Mouse (Mus musculus) adrenal gland, postnatal 25 days (tissue): ENCODE measurements around the gene Abr. TPM values are rescaled to one million over a fixed set of nuclear protein-coding genes. Genes with fewer than 3 reads are reported as not detected.

Experiments
- DNase-seq: peaks from one replicate; pipeline ENCODE4 v3.0.0; 2021; ENCODE audit warnings: mixed read lengths
- total RNA-seq: library from RNA; stranded (reverse); gene quantifications from 2 replicates; pipeline ENCODE4 v1.2.3, GENCODE M21; 2021

The Abr gene
- total RNA-seq, 1 experiment from 2014 or later, result 55.3 TPM

DNA sequence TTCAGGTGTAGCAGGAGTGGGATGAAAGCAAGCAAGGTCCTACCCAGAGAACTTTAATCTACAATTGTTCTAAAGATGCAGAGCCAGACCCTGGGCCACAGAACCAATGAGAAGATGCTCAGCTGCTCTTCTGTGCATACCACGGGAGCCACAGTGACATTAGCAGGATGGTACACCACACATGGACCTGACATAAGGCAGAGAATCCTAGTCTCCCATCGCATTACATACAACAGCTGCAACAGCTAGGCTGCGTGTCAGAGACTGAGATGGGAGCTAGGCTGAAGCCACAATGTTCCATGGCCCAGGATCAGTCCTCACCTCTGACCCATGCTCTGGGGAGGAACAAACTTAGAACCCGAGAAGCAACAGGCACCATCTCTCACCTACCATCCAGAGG is 104.0 kb downstream of the Abr start:
- no peak for DNase-seq

DNA sequence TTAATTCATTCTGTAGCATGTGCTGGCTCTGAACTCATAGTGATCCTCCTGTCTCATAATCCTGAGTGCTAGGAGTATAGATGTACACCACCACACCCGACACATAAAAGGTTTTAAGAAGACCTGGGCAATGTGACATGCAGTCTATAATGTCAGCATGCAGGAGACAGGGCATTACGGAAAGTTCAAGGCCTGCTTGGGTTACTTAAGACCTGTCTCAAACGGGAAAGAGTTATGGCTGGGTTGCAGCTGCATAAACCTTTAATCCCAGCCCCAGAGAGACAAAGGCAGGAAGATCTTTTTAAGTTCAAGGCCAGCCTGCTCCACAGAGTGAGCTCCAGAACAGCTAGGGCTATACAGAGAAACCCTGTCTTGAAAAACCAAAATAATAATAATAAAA is 105.2 kb downstream of the Abr start:
- no peak for DNase-seq

DNA sequence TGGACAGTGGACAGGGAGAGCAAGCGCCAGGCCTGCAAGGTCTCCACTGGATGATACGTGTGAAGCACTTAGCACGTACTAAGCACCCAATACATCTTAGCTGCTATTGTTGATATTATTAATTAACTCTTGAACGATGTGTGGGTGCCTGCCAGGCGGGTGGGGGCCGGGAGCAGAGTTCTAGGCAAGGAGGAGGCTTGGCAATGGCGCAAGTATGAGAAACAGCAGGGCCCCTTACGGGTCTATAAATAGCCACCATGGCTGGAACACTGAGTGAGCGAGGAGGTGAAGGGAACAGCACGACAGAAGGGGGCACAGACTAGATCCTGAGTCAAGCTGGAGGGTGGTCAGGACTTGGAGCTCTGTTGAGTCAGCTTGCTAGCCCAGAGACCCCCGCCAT is 107.0 kb downstream of the Abr start:
- no peak for DNase-seq

DNA sequence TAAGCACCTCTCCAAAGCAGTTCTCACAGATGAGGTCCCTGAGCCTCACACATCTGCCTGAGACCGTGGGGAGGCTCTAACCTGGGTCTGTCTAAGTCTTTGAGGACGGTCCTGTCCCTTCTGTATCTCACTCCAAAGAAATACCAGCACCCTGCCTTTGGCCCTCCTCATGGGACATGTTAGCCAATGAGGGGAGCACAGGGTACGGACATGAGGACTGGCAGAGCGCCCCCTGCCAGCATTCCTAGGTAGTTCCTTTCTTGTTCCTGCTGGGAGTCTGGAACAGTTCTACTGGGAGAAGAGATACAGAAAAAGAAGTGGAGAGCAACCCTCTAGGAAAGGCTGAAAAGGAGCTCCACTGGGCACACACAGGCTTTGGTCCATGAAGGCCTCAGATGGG is 111.1 kb downstream of the Abr start:
- DNase-seq, result peak; percentile 20

DNA sequence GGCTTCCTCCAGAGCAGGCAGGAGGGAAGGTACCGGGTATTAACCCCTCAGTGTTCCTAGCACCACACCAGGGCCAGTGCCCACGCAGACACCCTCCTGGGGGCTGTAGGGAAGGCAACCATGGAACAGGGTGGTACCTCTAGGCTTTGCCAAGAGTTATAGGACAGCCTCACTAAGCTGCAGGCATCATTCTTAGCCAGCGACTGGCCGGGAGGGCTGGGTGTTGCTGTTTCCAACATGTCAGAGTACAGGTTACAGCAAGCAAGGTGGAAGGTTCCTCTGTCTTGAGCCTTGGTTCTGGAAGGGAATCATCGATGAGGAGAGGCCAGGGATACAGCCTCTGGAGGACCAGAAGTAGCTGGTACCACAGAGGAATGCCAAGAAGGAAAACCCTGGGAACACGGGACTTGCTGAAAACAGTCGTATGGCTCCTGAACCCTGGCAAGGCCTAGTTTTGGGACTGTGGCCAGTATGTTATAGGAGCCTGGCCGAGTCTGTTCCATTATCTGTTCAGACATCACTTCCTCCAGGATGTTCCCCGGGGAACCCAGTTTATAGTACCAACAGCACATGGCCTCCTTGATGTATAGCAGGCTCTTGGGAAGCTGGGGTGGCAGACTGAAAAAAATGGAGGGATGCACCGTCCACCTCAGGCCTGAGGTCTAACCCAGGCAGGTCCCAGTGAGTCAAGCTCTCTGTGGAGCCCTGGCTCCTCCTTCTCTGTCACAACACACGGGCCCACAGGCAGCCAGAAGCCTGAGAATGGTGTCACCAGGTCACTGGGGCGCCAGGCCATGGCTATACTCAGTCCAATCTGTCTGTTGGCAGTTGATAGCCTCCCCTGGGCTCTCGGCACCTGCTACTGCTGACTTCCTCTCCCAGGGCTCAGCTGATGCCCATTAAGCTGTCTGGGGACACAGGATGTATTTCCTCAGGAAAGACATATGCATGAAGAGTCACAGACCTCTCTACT is 112.1 kb downstream of the Abr start:
- DNase-seq, result peak; percentile 58

DNA sequence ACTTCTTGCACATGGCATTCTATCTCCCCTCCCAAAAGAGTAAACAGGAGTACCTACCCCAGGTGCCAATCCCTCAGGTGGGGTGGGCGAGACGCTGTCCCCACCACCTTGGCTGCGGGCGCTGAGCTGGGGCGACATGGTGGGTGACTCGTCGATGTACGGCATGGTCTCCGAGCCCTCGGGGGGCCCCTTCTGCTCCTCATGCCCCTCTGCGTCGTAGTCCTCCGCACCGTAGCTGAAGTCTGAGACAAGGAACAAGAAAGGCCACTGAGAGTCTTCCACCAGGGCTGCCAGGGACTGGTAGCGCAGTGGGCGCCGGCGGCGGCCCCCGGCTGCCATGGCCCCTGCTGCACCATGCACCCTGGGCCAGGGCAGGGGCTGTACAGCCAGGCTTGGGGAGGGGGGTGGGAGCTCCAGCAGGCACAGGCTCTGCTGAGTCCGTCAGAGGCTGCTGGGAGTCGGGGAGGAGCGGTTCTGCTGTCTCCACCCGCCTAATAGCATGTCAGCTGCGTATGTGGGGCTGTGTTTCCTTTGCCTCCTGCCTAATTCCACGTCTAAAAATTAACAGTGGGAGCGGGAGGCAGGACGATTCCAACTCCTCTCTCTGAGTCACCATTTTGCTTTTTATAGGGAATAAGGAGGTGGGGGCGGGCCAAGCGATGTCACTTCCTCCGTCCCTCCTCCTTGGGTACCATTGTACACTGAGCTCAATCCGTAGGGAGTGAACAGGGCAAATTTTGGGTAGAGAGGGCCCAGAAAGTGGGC is 113.1 kb downstream of the Abr start:
- no peak for DNase-seq

DNA sequence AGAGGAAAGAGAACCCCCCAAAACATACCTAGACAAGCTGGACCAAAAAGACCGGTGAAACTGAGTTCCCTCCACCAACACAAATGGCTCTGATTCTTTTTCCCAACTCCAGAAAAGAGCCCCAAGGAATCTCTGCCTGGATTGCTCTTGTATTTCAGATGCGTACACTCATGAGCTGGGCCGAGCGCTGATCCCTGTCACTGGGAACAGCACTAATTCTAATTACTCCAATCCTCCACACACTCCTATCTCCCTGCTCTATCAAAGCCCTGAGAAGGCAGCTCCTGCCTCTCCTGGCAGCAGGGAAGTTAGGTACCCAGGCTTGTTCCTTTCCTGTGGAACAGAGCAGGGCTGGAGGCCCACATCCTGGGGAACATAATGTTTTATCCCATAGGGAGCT is 114.0 kb downstream of the Abr start:
- no peak for DNase-seq

DNA sequence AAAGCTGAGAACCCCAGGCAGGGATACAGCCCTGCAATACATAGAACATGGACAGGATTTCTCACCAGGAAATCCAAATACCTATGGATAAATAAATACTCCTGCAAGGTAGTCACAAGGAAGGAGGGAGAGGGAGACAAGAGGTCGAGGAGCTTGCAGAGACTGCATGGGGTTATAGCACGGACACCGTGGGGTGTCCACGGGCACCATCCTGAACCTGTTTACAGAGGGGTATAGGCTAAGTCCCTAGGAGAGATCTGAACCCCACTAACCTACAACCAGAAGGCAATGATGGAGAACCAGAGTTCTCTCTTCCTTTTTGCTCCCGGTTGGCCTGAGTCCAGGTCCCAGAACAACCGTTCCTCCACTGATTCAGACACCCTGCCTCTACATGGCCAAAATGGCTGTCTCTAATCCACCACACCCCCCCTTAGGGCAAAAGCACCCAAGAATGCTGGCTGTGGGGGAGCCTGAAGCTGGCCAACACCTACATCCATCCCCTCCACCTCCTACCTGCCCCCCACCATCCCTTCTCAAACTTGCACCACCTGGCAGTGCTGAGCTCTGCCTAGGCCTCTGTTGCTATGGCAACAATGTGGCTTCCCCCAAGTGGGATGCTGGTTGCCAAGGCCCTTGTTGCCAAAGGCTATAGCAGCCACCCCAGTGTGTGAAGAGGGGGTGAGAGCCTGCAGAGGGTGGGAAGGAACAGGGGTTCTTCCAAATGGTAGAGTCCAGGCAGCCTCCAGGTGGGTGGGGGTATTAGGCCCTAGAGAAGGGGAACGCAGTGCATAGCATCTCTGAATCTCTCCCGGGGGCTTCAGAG is 114.6 kb downstream of the Abr start:
- no peak for DNase-seq

DNA sequence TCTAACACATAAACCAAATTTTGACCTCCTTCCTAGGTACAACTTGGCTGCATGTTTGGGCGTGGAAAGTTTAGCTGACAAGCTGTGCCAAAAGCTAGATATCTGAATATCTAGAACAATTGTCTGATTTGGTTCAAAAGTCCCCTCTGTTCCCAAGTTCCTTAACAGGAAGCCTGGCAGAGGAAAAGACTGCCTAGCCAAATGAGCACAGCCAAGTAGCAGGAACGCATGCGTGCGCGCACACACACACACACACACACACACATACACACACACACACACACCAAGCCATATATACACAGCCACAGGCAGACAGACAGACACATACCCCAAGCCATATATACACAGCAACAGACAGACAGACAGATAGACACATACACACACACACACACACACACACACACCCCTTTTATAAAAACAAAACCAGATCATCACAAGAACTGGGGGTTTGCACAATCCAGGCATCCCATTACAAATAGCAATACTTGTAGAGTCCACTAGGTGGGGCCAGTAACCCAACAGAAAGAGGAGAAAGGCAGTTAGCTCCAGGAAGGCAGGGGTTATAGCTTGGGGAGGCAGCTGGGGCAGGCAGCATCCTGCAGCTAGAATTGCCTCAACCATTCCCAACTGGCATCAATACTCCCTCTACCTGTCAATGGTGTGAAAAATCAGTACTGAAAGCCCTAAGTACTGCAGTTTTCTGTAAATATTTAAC is 115.4 kb downstream of the Abr start:
- peak; percentile 10 for DNase-seq

DNA sequence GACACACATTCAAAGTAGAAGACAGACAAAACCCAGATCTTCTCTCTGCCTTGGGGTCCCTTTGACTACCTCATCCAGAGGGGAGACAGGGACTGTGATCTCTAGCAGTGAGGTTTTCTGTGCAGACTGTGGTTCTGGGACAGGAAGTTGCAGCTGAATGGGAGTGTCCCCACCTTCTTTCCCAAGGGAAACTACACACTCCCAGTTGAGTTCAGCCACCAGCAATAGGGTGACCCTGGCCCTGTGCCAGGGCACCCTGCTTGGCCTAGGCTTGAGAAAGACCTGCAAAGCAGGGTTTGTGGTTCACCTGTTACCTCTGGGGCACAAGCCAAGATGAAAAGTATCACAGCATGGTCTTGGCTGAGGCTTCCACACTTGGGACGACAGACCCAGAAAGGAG is 117.0 kb downstream of the Abr start:
- DNase-seq, result no peak

DNA sequence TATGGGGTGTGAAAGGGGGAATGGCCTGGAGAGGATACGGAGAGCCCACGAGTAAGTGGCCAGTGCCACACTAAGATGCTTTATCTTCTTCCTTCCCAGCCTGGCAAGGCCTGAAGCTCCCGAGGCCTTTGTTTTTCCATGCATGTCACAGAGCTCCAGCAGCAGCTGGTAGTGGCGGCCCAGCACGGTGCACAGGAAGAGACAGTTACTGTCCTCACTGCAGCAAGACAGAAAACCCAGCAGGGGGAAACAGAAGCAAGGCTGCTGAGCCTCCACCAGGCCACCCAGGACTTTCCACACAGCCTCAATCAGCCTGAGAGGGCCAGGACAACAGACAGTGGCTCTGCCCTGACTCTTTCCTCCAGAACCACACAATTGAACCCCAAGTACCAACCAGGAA is 118.1 kb downstream of the Abr start:
- DNase-seq, result no peak

DNA sequence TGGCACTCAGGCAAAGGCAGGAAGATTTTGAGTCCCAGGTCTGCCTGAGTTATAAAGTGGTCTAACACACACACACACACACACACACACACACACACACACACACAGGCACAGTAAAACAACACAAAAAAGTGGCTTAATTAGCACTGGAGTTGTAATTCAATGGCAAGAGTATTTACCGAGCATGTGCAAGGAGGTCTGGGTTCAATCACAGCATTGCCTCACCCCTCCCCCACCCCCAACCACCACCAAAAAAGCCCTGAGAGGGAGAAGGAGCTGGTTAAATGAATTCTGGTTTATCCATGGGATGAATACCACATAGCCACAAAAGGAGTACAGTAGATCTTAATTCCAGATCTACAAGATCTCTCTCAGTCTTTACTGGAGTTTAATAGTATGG is 122.1 kb downstream of the Abr start:
- DNase-seq, result no peak

DNA sequence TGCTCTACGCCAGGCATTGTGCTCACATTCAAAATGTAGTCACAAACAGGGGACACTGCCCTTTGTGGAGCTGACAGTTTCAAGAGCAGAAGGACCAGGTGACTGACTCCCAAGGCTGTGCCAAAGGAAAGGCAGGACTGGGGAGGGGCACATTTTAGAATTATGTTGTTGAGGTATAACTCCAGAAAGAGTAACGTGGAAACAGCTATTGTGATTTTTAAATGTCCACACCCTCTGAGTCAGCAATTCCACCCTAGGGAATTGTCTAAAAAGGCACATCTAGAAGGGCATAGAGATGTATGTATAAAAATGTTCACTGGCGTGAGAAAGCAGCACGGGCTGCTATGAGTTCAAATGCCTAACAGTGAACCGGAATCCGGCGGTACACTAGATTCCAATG is 122.5 kb downstream of the Abr start:
- no peak for DNase-seq

DNA sequence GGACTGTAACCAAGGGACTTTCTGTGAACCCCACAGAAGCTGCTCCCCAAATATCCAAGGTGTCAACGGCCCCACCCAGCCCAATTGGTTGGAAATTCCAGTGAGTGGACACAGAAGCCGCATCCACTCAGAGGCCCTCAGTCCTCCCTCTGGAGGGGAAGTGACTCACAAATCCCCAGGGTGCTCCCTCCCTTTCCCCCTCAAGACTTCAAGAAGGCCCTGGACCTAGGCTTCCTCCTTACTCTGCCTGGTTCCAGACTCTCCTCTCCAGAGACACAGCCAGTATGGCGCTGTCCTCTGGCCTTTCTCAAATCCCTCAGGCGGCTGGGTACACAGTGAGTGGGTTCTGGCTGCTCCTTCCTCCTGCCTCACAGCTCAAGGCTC is 124.4 kb downstream of the Abr start:
- no peak for DNase-seq

DNA sequence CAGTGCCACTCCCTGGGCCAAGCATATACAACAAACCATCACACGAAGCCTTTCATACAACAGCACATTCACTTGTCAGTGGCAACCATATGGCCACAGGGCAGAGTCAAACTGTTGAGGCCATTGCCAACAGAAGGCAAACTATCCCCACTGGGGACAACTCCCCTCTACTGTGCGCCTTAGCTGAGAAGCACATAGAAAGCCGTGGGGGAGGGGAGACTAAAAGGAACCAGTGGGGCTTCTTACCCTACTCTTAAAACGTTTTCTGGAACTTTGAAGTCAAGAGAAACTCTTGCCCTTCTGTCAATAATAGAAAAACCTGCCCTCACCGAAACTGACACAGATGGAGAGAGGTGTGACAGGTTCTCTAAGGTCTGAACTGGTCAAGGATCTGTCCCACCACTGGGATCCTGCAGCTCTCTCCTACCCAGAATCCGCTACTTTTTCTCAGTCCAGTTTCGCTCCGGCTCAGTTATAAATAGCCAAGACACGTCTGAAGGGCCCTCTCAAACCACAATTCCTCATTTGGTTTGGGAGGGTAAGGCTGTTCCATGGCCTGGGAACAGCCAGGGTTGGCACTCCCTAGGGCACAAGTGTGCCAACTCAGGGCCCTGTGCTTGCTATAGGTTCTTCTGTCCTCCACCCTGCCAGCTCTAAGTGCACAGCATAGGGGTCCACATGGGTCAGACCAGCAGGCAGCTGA is 124.9 kb downstream of the Abr start:
- DNase-seq, result no peak

DNA sequence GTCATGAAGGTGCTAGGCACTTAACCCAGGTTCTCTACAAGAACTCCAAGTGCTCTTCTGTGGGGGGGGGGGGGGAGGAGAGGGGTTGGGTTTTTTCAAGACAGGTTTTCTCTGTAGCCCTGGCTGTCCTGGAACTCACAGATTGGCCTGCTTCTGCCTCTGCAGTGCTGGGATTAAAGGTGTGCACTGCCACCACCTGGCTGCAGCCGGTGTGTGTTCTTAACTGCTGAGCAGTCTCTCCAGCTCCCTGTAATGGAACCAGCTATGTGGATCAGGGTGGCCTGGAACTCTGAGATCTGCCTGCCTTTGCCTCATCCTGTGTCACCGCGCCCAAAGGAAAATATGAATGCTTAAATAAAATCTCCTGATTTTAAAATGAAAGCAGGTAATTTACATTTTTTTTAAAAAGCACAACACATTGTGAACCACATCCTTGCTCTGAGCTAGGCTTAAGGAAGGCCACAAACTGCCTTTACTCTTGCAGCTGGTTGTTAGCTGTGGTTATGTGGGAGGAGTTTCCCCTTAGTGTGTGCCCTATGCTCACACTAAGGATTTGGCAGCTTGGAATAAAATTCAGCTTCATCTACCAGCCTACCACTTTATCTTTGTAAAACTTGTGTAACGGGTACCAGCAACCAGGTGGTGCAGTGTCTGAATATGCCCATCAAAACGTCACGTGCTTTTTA is 125.9 kb downstream of the Abr start:
- no peak for DNase-seq

DNA sequence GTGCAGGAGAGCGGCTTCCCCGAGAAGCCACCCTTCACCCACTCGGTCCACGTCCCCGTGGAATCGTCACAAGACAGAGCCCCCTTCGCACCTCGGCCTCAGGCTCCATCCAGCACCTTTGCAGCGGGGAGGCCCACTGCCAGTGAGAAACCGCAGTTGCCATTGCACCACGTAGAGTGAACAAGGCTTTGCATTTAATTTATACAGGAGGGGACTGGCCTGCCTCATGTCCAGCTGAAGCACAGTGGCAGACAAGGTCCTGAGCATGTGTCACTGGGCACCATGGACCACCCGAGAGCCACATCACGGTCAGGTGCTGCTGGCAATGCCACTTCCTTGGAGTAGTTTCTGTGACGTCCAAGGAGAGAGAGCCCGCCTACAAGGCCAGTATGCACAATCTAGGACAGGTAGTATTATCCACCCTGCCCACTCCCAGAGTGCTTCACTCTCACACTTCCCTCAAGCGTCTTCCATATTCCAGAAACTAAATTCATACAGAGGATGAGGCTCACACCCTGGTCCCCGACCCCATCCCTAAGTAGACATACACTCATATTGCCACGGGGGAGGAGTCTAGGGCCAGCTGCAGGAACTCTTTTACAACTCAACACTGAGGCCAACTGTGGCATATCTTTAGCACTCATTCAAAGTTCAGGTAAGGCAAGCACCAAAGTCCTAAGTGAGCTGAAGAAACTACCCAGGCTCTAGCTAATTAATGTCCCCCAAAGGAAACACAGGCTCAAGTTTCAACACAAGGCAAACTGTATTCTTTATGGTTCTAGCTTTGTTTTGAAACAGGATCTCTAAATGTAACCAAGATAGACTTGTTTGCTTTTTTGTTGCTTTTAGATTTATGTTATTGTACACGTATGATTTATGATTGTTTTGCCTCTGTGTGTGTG is 126.7 kb downstream of the Abr start:
- DNase-seq, result no peak

DNA sequence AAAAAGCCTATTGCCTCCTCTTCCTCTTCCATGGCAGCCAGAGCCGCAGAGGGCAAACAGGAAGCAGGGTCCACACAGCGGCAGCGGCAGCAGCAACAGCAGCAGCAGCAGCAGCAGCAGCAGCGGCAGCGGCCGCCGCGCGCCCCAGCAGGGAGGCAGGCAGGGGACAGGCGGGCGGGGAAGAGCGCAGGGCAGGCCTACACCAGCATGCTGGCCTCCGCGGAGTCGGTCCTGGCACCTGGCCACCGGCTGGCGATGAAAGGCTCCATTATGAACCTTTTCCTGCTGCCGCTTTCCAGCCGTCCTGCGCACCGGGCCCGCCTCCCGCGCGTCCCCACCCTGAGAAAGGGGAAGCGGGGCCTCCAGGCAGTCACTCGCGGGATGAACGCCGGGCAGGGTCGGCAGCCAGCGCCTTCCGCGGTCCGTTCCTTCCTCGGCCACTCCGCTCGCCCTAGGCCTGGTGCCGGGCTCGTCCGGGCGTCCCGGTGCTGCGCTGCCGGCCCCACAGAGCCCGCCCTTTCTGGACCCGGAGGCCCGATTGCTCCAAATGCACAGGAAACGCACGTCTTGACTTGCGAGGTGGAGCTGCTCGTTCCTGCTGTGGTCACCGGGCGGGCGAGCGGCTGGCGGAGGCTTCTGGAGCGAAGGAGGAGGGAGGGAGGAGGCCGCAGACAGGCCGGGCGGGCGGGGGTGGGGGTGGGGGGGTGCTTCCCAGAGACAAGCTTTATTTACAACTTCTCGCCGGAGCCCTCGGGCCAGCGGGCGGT is 127.6 kb downstream of the Abr start:
- peak; percentile 91 for DNase-seq

DNA sequence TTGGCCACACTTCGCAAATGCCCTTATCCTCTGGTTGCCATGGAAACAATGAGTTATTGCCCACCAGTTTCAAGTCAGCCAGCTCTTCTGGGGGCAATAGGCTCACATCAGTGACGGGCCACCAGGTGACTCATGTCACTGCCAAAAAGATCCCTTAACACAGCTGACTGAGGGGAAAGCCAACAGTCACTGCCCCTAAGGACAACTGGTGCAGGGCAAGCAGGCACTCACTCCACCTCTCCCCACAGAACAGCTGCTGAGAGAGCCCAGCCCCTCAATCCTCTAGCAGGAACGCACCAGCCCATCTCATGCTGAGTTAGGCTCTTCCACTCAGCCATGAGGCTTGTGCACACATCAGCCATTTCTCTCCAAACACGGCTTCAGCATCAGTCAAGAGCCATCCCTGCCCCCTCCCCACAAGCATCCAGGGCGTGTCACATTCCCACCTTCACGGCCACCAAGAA is 128.3 kb downstream of the Abr start:
- DNase-seq, result peak; percentile 8
